Mouse (Mus musculus) spleen, adult 2 months (tissue): ENCODE results near the gene Rab42. TPM values are rescaled to one million over a fixed set of nuclear protein-coding genes. Genes with fewer than 3 reads are reported as not detected.

Experiments
- DNase-seq, 2 experiments: peaks; one replicate each; pipeline versions ENCODE4 v3.0.0 to v3.0.0-alpha.2; 2012 to 2021; ENCODE audit warnings: low spot score in 2 of 2, low read depth in 1 of 2
- H3K27ac ChIP-seq: fragments of 200-500 bp; 2 replicates; pipeline ENCODE4 v1.5.1; 2012; ENCODE audit warnings: low read length, inconsistent platforms; ENCODE audit not compliant: insufficient read depth
- H3K27me3 ChIP-seq: fragments of 200-500 bp; 2 replicates; pipeline ENCODE4 v1.6.1; 2012; ENCODE audit warnings: mild to moderate bottlenecking, moderate library complexity, low read length, inconsistent platforms; ENCODE audit not compliant: control insufficient read depth, insufficient read depth
- H3K36me3 ChIP-seq: fragments of 200-500 bp; 2 replicates; pipeline ENCODE4 v1.6.1; 2012; ENCODE audit warnings: mild to moderate bottlenecking, low read length, inconsistent platforms; ENCODE audit not compliant: control insufficient read depth, insufficient read depth
- H3K4me1 ChIP-seq: fragments of 200-500 bp; 2 replicates; pipeline ENCODE4 v1.6.1; 2011; ENCODE audit warnings: inconsistent platforms; ENCODE audit not compliant: control insufficient read depth, insufficient read depth, insufficient read length
- H3K4me3 ChIP-seq: fragments of 200-500 bp; 2 replicates; pipeline ENCODE4 v1.5.1; 2011; ENCODE audit warnings: mild to moderate bottlenecking, inconsistent platforms; ENCODE audit not compliant: insufficient read depth, insufficient read length; ENCODE audit errors: extremely low read depth
- CTCF ChIP-seq: fragments of 200-500 bp; IDR thresholded peaks from 2 replicates; pipeline ENCODE4 v1.5.1; 2011; ENCODE audit warnings: mild to moderate bottlenecking, inconsistent platforms; ENCODE audit not compliant: insufficient read depth, insufficient read length, insufficient replicate concordance; ENCODE audit errors: extremely low read depth
- POLR2A ChIP-seq: fragments of 200-500 bp; IDR thresholded peaks from 2 replicates; pipeline ENCODE4 v1.6.1; 2011; ENCODE audit warnings: low read depth, low read length, inconsistent platforms
- WGBS: fragments of 180-500 bp; shearing (Covaris S2); methylation state at CpG from one replicate; pipeline ENCODE4 v1.1.7; 2018; 5-methylcytosine and 5-hydroxymethylcytosine counted together
- polyA plus RNA-seq: library from polyadenylated mRNA; depleted of rRNA; stranded (reverse); fragments of >200 nt; gene quantifications from 2 replicates; pipeline ENCODE4 v1.2.3, GENCODE M21; 2012; rRNA removed

The Rab42 gene
- polyA plus RNA-seq = 1.2 and 2.0 TPM in 2 replicates

DNA sequence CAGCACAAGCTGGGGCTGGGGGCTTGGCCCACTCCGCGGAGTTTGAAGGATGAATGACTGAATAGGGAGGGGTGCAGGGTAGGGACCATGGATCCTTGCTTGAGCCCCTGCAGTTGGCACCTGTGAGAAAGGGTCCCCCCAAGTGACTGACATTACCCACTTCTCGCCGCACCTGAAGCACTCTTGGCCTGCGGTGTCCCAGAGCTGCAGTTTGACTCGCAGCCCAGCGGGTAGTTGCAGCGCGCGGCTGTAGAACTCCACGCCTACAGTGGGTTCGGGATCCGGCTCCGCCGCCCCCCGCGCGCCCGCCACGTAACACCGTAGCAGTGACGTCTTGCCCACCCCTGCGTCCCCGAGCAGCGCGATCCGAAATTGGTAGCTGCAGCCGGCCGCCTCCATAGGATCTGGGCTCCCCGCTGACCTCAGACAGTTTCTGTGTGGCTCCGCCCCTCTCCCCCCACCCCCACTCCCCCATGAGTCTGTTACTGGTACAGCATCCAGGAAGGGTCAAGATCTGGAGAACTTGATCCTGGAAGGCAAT, at the start of gene Rab42:
Gene Rab42, minus strand, starts transcription at position 447 of the 541 bp plus-strand sequence.
- H3K27me3 ChIP-seq = no peaks in the 10 kb centered on the region
- H3K36me3 ChIP-seq = no peaks in the 10 kb centered on the region
- peak within 1 kb of the TSS; percentile 50 for H3K4me3 ChIP-seq
- H3K27ac ChIP-seq = peak within 1 kb of the TSS; percentile 8; the same call in 1 of the 2 replicates
- 1% methylated on average over 29 of the region's 31 CpGs for WGBS
- H3K4me1 ChIP-seq = no peaks in the 10 kb centered on the region
- no peak; the same call in 1 of the 2 replicates for TF ChIP-seq CTCF
- no peak for TF ChIP-seq POLR2A
- DNase-seq = peak in 1 of 2 experiments; percentile 15

DNA sequence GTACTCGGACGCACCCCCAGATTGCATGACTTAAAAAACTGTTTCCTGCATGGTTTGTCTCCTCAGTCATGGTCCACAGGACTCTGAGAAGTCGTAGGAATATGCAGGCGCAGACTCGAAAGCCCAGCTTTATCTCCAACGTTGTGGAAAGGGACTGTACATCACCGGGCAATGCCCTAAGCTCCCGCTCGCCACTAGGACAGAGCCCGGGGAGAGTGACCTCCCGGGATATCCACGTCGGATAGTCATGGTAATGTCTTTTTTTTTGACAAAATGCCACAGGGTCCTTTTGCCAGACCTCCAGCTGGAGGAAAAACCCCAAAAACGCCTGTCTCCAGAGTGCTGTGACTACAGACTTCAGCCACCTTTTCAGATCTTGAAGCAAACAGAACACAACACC, 49.6 kb upstream of the Rab42 start:
- peak overlapping the region; percentile 91 for H3K4me3 ChIP-seq
- H3K36me3 ChIP-seq = peaks cover 3% of the 10 kb centered on the region
- TF ChIP-seq POLR2A (no peak), CTCF (no peak)
- WGBS = under 1% methylated on average over 14 of the region's 14 CpGs
- H3K27me3 ChIP-seq = no peaks in the 10 kb centered on the region
- 0 out of 2 replicates have a peak overlapping the region, but pooled peaks have one; percentile 14 for H3K27ac ChIP-seq
- H3K4me1 ChIP-seq = 0 out of 2 replicates have a peak, but pooled peaks cover 2% of the 10 kb centered on the region
- no peak for DNase-seq

- 0 out of 2 replicates have a peak, but pooled peaks cover 2% of the 10 kb centered on the region for H3K4me1 ChIP-seq
- no peaks in the 10 kb centered on the region for H3K27me3 ChIP-seq
- H3K4me3 ChIP-seq = no peak overlapping the region
- TF ChIP-seq POLR2A = no peak
- TF ChIP-seq CTCF = no peak
- no peak overlapping the region for H3K27ac ChIP-seq
- DNase-seq = no peak
- H3K36me3 ChIP-seq = no peaks in the 10 kb centered on the region
- 43% methylated on average over 1 of the region's 1 CpGs for WGBS
Measured at GRCm38 (mm10) chr4:132351401-132351800, 48.2 kb upstream of the Rab42 start.

DNA sequence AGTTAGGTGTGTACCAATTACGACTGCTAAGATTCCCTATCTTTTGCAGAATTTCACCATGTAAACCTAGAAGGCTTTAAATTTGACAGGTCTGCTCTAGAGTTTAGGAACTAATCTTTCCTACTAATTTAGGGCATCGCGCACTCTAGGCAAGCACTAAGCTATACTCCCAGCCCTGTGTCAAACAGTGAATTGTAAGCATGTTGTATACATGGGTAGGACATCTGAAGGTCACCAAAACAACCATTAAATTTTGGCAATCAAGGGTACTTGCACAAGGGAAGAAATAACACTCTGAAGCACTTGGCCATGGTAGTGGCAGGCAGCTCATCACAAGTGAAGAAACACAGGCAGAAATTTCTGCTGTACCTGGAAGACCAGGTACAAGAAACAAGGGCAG, 47.7 kb upstream of the Rab42 start:
- Histone ChIP-seq H3K36me3 (no peaks in the 10 kb centered on the region), H3K27ac (no peak overlapping the region), H3K4me3 (no peak overlapping the region), H3K4me1 (no peaks in the 10 kb centered on the region), H3K27me3 (no peaks in the 10 kb centered on the region)
- WGBS = 87% methylated on average over 3 of the region's 3 CpGs
- no peak for DNase-seq
- no peak for TF ChIP-seq POLR2A
- TF ChIP-seq CTCF = no peak

DNA sequence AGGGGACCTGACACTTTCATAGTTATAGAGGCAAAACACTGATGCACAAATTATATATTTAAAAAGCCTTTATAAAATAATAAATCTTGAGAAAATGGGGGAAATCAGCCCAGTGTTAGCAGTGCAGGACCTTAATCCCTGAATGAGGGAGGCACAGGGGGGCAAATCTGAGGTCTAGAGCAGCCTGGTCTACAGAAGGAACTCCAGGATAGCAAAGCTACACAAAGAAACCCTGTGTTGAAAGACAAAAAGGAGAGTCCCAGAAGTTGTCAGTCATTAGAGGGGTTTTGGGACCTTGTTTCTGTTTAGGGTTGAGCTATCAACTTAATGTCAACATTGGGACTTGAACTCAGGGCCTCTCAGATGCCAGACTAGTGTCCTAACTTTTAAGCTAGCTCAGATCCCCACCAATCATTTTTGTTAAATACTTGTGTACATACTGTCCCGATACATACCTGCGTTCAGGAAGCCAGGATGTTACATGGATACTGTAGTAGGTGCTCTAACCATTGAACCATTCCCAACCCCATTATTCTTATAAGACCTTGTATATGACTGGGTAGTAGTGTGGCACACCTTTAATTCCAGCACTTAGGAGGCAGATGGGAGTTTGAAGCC, 47.0 kb upstream of the Rab42 start:
- H3K4me1 ChIP-seq = no peaks in the 10 kb centered on the region
- no peak for TF ChIP-seq CTCF
- no peak for TF ChIP-seq POLR2A
- H3K27ac ChIP-seq = no peak overlapping the region
- H3K27me3 ChIP-seq = no peaks in the 10 kb centered on the region
- 85% methylated on average over 2 of the region's 2 CpGs for WGBS
- no peaks in the 10 kb centered on the region for H3K36me3 ChIP-seq
- H3K4me3 ChIP-seq = no peak overlapping the region
- no peak for DNase-seq

DNA sequence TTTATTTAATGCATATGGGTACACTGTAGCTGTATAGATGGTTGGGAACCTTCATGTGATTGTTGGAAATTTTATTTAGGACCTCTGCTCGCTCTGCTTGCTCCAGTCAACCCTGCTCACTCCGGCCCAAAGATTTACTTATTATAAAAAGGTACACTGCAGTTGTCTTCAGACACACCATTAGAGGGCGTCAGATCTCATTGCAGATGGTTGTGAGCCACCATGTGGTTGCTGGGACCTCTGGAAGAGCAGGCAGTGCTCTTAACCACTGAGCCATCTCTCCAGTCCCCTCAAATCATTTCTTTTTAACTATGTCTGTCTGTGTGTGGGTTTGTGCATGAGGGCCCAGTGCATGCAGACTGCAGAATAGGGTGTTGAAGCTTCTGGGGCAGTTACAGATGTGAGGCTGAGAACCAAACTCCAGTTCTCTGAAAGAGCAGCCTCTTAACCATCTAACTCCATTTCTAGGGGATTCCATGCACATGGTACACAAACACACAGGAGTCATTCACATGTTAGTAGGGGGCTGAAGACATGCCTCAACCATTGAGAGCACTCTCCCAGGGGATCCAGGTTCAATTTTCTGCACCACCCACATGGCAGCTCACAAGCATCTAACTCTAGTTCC, 46.4 kb upstream of the Rab42 start:
- H3K4me1 ChIP-seq = peaks cover 3% of the 10 kb centered on the region; the same call in 1 of the 2 replicates
- no peaks in the 10 kb centered on the region for H3K27me3 ChIP-seq
- DNase-seq = no peak
- 76% methylated on average over 3 of the region's 3 CpGs for WGBS
- no peaks in the 10 kb centered on the region for H3K36me3 ChIP-seq
- H3K4me3 ChIP-seq = no peak overlapping the region
- no peak overlapping the region for H3K27ac ChIP-seq
- TF ChIP-seq POLR2A (no peak), CTCF (no peak)
